Mouse (Mus musculus) mouse embryonic stem cell (cell line): ENCODE results near the gene Ank2.

Experiments used
- in situ Hi-C, 2 experiments: fragments of 300-500 bp; cut with MboI; formaldehyde crosslinking; loops; 1 replicate in 1 of 2; 3 replicates in 1 of 2; pipeline ENCODE4 v1.14.3; 2019 to 2020; ENCODE audit warnings: low sequenced_read_pairs in 2 of 2, low pct_unique_long_range_greater_than_20kb in 1 of 2, mixed read lengths in 1 of 2; ENCODE audit not compliant: unreplicated experiment in 1 of 2

Gene Ank2

DNA sequence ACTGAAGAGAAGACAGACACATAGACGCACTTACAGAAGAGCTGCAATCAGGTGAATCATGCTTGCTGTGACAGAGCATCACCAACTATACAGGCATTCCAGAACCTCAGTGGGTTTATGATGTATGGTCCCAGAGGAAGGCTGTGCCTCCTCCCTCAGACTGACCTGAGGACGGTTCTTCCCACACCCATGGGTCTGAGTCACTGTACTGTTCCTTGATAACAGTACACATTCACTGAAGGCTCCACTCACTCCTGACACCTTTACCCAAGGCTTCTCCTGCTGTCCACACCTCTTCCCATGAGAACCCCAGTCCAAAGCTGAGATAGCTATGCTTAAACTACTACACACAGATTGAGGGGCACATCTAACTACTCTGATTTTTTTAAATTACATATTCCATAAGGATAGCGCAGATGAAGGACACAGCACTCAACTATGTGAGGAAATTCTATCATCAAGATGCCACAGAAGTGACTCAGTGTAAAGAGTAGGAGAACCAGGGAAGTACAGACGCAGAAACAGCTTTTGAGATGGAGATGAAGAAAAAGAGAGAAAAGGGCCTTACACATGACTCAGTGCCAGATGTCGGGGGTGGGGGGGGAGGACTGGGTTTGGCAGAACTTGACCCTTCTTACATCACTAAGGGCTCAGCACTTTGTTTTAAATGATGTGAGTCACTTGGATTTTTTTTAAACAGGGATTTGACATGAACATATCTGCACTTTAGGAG is 435.3 kb downstream of the Ank2 start:
- in situ Hi-C loops = no loop called here

DNA sequence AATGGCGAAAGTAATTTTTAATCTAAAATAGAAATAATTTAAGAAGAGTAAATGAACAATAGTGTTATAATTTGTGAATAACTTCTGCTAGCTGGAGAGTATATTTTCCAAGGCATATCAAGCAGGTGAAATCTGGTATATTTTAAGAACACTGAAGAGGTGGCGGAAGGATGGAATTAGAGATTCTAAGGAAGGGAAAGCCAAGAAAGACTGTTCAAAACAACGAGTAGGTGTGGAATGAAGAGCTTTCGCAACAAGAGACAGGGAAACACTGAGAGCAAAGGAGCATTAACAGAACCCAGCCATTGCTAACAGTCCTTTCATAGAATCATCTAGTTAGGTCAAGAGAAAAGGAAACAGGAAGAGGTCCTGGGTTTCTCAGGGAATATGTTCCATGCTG is 439.5 kb downstream of the Ank2 start:
- in situ Hi-C loops = no loop called here

DNA sequence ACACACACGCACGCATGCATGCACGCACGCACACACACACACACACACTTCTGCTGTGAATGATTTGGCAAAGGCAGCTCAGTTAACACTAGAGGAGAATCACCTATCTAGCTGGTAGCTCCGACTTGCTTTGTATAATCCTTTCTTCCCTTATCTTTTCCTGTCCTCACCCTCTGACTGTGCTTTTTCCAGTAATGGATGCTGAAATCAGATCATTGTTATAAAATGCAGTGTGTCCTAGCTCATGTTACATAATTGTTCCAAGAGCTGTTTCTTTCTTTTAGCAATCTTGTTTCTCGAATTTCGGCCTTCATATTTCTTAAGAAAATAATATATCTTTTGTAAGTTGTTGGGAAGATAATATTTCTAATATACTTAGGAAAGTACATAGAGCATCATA is 457.9 kb downstream of the Ank2 start:
- in situ Hi-C loops = no loop called here

DNA sequence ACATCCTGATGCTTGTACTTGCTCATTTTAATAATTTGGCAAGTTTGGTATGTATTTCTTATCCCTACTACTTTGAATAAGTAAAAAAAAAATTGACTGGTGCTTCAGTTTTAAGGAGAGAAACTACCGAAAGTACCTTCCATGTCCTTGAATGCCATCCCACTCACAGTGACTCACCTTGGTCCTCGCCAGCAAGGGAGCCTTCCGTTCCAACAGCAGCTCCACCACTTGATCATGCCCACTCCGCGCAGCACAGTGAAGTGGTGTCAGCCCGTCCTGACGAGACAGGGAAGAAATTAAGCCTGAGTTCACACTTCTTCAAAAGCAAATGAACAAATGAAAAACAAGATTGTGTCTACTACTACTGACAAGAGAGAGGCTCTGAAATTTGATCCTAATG is 460.6 kb downstream of the Ank2 start:
- in situ Hi-C loops = no loop called here

DNA sequence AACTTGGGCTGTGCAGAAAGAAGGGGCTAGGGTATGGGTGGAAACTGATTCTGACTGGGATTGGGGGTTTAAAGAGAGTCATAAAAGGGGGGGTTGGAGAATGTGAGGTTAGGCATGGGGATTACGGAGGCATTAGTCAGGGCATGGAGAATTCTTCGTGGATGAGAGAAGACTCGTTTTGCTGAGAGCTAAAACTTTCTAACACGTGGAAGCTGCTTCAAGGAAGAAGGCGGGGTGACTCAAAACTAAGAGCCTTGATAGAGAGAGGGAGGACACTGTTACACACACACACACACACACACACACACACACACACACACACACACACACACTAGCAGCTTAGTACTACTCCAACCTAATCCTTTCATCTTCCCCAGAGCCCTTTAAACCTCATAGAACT is 463.0 kb downstream of the Ank2 start:
- in situ Hi-C loops = no loop called here

DNA sequence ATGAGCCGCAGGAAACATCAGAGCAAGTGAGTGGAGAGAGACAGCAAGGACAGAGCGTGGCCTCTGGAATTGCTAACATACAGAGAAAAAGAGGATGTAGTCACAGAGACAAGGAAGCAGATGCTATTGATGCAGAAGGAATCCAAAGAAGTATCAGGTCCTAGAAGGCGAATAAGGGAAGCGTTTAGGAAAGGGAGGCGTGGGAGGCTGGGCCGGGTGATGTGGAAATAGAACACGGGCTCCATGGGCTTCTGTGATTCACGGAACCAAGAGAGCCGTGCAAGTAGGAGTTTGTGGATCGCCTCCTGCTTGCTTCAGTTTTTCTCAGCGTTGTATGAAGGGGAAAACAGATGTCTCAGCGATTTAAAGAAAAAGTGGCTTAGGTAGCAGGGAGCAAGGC is 463.6 kb downstream of the Ank2 start:
- in situ Hi-C loops = no loop called here

DNA sequence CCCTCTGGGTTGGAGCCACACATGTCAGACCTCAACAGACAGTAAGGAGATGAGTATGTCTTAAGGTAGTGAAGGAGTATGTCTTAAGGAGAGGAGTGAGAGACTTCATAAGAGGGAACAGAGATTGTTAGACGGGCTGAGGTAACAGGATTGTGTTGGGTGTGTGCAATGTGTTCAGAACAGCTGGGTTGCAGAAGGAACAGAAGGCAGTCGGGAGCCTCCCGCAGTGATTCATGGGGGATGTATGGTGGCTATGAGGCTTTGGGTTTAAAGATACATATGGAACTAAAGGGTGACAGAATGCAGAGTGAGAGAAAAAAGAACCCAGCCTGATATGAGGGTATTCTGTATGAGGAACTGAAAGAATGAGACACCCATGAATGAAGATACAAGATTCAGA is 464.2 kb downstream of the Ank2 start:
- in situ Hi-C loops = no loop called here

DNA sequence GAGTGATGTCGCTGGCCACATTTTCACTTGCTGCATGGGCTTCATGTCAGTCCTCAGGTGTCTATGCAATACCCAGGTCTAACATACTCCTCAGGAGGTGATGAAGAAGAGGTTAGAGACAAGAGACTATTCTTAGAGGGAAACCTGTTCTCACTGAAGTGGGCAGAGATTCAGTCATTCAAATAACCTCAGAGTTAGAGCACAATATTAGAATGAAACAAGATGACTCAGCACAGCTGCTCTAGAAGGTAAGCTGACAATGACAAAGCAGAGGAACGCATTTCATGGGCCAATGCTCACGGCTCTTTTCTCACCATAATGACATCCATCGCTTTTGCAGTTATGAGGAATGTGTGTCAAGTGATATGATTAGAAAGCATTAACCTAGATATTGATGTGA is 475.2 kb downstream of the Ank2 start:
- in situ Hi-C loops = no loop called here

DNA sequence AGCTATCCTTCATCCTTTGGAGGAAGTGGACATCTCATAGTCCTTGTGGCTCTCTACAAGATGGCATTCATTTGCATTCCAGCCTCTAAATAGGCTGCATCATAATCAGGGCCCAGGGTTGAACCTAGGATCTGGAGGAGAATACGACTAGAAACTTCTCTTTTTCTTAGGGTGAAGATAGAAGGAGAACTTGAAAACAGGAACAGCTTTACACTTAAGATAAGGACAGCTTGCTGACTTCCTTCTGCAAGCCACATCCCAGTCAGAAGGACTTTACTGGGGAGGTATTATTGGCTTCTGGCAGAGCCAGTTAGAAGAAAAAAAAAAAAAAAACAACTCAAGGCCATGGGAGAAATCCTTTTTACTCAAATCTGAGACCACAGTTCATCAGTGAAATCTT is 479.0 kb downstream of the Ank2 start:
- in situ Hi-C loops = no loop called here

DNA sequence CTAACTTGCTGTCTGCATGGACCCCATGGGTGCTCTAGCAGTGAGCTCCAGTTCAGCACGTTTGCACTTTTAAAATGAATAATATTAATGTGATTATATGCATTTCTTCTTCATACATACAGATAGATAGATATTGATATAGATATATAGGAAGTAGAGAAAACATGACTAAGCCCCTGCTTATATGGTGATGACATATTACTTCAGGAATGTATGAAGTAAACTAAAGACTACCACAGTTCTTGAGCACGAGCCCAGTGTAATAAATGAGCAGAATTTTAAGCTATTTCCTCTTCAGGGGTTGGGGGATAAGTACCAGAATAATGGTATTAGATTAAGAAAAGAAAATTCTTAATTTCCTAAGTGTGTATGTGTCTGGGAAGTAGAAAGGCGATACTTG is 479.4 kb downstream of the Ank2 start:
- in situ Hi-C loops = no loop called here

DNA sequence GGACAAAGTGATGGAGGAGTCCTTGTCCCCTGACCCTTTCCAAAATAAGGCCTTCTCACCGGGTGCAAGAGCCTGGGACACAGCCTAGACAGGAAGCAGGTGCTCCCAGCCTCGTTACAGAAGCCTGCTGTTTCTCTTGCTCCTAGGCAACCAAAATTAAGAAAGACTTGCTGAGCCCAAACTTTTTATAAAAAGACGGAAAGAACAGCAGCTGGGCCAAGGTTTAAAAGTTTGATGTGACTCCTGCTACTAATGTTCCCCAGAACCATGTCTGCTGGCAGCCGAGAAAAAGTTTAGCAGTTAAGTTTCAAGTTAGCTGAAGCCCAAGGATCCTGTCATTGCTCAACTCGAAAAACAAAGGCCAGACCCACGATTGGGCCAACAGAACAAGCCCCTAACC is 480.0 kb downstream of the Ank2 start:
- in situ Hi-C loops = no loop called here

DNA sequence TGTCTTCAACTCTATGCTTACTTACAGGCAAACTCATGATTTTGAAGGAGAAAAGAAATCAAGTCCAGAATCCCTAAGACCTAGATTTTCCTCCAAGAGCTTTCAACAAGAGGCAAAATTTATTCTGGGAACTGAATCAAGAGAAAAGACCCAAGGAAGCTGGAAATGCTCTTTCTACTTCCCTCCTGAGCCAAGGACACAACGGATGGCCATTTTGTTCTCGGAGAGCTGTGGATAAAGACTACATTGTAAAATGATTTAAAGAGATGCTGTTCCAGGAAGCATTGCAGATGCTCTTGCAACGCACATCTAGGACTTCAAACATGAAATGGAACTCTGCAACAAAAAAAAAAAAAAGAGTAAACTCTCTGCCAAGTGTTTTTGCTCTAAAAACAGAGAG is 481.6 kb downstream of the Ank2 start:
- in situ Hi-C loops = no loop called here

DNA sequence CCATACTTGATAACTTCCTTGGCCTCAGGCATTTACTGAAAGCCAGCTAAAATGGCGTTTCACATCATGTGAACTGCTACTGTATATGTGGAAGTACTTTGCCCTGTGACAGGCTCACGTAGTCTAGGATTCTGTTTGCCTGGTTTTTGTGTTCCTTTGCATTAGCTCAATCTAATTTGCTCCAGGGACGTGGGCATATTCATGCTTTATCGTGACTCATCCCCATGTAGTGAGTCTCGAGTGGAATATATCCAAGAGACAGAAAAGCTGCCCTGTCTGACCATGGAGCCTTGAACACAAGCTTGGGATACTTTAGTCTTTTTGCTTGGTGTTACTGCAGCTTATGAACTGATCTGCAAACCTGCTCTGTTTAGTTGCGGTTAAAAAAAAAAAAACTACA is 483.6 kb downstream of the Ank2 start:
- in situ Hi-C loops = no loop called here

DNA sequence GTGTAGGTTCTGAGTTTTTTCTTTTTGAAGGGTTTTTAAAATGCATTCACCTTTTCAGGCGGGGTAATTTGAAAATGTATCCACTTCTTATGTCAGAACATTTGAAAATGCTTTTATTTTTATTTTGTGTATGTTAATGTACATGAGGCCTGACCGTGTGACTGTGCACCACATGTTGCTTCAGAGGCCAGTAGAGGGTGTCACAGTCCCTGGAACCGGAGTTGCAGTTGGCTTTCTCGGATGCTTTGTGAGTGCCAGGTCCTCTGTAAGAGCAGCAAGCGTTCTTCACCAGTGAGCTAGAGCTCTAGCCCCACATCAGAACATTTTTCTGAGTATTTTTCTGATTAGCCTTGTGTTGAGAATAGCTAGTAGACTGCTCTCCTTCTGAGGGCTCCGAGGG is 484.0 kb downstream of the Ank2 start:
- in situ Hi-C loops = no loop called here

DNA sequence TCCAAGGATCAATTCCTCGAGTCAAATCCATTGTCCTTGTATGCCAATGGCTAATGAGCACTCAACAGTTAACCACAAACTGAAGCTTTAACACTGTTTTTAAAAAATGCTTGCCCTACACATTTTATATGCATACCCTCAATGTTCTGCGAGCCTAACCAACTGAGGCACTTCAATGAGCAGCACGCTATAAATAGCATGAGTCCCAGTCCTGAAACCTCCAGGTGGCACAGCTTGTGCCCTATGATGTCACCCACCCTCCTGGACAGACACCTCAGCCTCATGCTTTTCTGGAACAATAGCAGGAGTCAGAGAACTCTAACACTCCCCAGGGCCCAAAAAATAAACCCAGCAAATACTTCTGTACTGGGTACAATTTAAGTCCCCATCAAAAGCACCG is 485.2 kb downstream of the Ank2 start:
- in situ Hi-C loops = no loop called here

DNA sequence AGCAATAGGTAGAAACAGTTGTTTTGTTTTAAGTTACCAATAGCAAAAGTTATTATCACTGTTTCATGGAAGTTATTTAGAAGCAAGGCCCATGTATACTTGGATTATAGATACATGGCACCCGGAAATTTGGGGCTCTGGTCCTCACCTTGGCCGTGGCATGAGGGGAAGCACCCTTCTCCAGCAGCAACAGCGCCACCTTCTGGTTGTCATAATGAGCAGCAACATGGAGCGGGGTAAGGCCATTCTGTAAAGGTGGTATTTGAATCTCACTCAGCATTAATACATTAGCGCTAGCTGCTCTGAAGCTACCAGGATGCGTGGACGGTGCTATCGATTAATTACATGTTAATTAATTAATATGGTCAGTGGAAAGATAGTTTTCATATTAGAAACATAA is 486.6 kb downstream of the Ank2 start:
- in situ Hi-C loops = no loop called here

DNA sequence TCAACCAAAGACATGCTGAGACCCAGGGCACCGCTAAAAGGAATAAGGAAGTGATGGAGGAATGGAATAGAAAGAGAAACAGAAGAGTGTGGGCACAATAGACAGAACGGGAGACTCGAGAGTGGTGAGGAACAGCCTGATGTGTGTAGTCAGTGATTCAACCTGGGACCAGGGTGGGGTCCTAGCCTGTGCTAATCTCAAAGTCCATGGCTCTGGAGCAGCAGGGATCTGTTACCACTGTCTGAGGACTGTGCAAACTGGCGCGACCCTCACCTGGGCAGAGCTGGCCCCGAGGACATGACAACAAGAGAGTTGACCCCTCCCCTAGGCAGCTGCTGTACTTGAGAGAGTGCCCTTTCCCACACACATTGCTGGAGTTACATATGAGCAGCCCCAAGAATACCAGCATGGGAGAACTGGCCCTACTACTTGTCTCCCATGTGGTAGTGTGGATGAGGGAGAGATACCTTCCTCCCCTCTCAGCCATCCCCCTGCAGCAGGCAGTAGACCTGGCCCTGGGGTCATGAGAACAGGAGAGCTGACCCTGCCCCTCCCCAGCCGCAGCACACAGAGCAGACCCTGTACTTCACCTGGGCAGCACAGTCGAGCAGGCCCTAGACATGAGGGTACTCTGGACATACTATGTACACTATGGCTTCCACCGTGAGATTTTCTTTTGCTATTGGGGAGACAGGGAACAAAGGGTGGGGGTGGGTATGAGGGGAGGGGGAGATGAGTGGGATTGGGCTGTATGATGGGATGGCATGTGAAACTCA is 493.1 kb downstream of the Ank2 start:
- in situ Hi-C loops = no loop called here

DNA sequence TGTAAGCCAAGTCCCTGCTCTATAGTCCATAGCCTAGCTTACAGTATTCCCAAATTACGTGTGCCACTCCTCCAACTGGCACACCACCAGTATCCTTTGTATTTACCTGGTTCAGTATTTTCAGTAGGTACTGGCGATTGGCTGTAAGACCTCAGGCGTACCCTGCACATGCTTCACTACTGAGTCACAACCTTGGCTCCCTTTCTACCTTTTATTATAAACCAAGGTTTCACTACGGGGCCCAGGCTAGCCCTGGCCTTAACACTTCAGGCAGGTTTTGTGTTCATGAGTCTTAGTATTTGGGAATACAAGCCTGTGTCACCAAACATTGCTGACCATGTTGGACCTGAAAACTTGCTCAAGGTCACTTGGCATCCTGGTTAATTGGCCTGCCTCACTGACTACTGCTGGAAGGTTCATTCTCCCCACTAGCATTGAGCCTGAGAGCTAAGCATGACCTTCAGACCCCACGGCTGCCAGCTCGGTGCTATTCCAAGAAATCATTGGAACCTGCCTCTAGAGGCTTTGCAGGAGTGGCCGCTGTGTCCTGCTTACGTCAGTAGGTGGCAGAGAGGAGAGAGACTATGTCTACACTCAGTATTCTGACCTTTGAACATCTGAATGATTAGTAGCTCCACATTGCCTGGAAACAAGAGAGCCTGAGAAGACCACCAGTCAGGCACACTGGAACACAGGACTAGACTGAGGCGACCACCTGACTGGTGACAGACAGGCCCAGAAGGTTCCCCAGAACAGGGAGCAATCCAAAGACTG is 494.1 kb downstream of the Ank2 start:
- in situ Hi-C loops = no loop called here

DNA sequence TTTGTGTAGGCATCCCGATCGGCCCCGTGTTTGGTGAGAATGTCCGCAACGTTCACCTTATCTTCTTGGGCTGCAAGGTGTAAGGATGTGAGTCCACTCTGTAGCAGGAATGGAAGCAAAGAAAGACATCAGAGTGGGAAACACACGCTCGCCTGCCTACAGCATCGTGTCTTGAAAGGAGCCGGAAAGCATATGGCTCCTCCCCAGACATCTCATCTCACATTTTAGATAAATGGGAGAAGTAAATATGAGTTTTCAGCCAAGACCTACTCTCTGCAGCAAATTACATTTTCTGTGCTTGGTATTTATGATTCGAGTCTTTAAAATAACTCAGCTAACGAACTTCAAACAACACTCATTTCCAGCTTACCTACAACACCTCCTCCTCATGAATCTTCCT is 495.2 kb downstream of the Ank2 start:
- in situ Hi-C loops = no loop called here

DNA sequence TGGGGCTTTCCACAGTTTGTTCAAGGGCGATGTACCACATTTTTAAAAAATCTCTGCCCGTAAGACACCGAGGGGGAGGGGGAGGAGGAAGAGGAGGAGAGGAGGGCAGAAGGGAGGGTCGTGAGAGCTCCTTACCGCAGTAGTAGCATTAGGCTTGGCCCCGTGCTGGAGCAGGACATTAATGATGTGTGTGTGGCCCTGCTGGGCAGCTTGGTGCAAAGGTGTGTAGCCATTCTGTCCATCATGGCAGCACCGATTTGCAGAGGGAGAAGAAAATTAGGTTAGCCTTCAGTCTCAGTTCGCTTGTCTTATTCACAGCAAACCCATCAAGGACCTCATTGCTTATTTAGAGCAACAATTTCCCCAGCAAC is 500.4 kb downstream of the Ank2 start:
- in situ Hi-C loops = no loop called here
